Mouse (Mus musculus): ENCODE results near the gene Adam12. TPM values are rescaled to one million over a fixed set of nuclear protein-coding genes. Genes with fewer than 3 reads are reported as not detected.

The Adam12 gene
- total RNA-seq (2014; fragmentation: Nextera tagmentation) (0.72 TPM in 1 of 2 replicates, not detected in the other), total RNA-seq (2017) (0.19 TPM in 1 of 2 replicates, not detected in the other)

DNA sequence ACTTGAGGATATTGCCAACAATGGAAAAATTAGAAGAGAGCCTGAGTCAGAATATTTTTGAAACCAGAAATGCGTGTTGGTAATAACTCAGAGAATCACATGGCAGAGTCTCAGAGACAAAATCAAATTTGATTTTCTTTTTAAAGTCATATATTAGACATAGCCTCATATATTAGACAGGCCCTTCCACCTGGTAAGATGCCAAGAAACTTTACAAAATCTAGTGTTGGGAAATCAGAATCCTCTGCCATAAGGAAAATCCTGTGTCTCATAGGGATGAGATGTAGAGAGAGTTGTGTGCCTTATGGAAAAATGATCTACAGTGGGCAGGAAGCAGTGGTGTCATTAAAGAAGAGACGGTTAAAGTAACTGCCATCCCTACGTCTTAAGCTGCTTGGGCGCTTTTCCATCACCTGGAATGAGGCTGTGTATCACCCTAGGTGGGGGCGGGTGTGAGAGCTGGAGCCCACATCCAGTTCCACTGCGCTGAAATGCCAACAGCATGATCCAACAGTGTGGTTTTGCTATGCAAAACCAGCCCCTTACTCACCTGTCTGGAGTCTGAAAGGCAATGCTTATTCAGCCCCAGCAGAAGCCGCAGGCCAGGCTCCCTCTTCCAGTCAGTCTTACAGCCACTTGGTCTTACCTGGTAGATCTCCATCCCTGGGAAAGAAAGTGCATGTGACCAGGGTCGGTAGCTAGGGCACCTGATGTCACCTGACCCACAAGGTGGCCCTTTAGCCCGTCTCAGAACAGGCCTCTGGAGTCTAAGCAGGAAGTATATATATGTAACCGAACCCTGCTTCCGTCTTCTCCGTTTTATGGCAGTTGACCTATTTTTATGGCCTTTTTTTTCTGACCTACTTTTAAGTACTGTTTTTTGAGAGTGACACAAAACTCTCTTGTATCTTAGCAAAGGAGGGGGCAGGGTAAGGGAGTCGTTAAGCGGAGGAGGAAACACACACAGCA lies at the start of gene Adam12:
TSS of gene Adam12 (minus strand) at position 769 of the 969 bp plus-strand sequence.
- no peak for ATAC-seq (replicated peaks; ENCODE audit: low FRiP score, low TSS enrichment, poor library complexity, severe bottlenecking)

- ATAC-seq (replicated peaks; ENCODE audit: low FRiP score, low TSS enrichment, poor library complexity, severe bottlenecking): no peak
Observed at GRCm38 (mm10) chr7:134272956-134273355, 41.0 kb upstream of the Adam12 start.

DNA sequence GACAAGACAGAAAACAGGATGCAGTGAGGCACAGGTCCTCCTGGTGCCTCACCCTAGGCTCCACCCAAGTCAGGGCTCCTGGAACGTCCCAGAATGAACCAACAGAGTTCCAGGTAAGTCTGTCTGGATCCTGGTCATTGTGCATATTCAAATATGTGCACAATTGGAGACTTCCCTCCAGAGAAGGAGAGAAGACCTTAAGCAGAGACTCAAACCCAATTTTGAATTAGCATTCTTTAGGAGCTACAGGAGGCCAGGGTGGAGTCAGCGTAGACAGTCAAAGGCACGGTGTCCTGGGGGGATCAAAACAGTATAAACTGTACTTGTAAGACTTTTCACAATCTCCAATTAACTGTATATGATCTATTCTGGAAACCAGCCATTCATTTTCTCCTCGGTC lies 40.5 kb upstream of the Adam12 start:
- ATAC-seq (replicated peaks; ENCODE audit: low FRiP score, low TSS enrichment, poor library complexity, severe bottlenecking): no peak

- ATAC-seq (replicated peaks; ENCODE audit: low FRiP score, low TSS enrichment, poor library complexity, severe bottlenecking): no peak
Observed at GRCm38 (mm10) chr7:134265783-134266182, 33.8 kb upstream of the Adam12 start.

DNA sequence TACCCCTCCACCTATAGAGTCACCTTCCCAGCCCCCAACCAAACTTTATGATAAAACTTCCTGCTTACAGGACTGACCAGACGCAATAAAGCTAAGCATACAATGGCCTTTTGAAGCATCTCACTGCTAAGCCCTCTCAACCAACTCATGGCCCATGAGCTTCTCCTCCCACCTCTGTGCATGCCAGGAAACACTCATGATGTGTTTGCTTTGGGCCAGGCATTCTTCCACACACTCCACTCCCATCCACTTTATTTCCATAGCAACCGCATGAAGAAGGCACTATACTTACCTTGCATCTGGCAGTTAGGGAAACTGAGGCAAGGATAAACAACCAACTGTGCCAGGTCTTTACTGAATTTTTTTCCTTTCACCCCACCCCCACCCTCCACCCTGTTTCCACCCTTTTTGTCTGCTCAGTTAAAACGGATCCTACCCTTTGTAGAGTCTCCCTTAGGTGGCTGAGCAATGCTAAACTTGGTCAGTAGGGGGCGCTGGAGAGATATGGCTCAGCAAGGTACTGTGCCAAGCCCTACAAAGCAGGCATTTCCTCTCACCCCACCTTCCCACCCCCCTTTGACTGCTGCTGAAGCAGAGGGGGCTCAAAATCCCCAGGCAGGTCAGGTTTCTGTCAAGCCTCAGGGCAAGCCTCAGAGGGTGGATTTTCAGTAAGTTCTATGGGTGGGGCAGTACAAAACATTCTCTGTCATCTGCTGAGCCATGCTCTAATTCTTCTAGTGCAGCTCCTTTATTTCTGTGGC lies 31.4 kb upstream of the Adam12 start:
- ATAC-seq (replicated peaks; ENCODE audit: low FRiP score, low TSS enrichment, poor library complexity, severe bottlenecking): peak; percentile 89

DNA sequence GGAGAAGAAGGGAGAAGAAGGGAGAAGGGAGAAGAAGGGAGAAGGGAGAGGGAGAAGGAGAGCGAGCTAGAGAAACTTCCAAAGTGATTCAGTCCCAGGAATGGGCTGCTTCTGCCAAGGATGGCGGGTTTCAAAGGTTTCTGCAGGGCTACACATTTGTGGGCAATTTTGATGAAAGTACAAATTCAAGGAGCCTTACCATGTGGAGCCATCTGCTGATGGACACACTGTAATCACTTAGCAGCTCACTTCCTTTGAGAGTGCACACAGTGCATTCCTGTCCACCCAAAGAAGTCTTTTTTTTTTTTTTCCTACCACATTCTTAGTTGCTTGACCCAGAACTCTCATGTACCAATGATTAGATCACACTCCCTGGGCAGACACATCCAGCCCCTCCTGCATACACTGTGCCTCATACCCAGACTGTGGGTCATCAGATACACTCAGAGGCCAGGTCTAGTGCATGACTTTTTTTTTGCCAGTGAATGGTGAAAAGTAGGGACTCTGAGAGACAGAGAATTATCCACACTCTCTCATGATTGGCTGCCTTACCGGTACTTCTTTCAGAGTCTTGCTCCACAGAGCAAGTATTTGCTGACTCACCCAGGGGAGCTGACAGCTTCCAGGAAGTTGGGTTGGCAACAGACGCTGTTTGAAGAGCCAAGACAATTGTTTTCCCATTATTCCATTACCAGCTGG lies 29.2 kb upstream of the Adam12 start:
- ATAC-seq (replicated peaks; ENCODE audit: low FRiP score, low TSS enrichment, poor library complexity, severe bottlenecking): no peak

GRCm38 (mm10) chr7:134250273-134250870 lies 18.4 kb upstream of the Adam12 start:
- ATAC-seq (replicated peaks; ENCODE audit: low FRiP score, low TSS enrichment, poor library complexity, severe bottlenecking): no peak

DNA sequence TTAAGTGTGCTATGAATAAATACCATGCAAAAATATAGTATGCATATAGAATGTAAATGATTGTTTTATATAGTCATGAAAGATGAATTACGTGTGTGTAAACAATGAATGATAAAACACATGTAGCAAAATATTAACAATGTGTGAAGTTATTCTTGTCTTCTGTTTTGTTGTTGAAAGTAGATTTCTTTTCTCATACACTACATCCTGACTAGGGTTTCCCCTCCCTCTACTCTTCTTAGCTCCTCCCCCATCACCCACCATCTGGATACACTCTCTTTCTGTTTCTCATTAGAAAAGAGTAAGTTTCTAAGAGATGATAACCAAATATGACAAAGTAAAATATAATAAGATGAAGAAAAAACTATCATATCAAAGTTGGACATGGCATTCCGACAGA lies 16.1 kb upstream of the Adam12 start:
- ATAC-seq (replicated peaks; ENCODE audit: low FRiP score, low TSS enrichment, poor library complexity, severe bottlenecking): no peak

DNA sequence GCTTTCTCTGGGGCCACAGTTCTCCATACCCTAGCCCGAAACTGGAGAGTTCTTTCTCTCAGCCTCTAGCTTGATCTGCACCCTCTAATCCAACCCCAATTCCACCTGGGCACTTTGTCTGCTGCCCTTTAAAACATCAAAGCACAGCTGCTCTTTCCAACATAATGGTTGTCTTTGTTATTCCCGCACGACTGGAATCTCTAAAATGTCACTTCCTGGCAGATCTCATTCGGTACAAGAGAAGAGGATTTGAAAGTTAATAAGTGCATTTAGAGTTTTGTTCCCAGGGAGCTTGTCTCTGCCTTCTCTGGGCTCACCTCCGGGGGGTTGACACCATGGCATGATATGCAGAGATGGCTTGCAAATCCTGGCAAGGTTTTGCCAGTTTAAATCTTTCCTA lies 14.7 kb upstream of the Adam12 start:
- no peak for ATAC-seq (replicated peaks; ENCODE audit: low FRiP score, low TSS enrichment, poor library complexity, severe bottlenecking)

DNA sequence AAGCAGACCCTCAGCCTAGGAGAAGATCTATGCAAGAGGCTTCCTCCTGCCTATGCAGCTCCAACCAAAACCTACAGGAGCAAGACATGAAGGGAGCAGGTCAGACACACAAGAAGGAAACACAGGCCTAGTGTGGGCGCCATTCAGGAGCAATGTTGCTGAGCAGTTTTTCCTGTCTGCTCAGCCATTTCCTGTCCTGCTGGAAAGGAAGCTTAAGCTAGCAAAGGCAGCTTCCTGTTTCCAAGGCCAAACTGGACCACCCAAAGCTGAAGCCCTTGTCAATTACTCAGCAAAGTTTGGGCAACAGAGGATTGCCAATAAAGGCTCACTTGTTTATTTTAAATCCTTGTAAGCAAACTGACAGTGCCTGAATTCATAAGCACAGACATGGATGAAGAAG lies 10.8 kb upstream of the Adam12 start:
- no peak for ATAC-seq (replicated peaks; ENCODE audit: low FRiP score, low TSS enrichment, poor library complexity, severe bottlenecking)

DNA sequence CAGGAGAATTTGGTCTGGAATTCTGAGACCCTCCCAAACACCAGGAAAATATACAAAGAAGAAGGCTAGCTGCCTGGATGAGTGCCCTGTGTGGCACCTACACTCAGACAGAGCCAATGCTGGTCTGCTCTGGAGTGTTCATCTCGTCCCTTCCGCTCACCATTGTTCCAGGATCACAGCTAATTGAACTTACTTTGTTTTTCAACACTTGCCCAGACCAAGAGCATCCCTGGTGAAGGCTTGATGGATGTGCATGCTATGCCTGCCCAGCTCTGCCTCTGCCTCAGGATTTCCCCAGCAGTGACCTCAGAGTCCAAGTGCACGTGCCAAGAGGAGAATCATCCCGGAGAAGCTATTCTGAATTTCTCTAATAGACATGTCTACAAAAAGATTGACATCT lies 9.3 kb upstream of the Adam12 start:
- ATAC-seq (replicated peaks; ENCODE audit: low FRiP score, low TSS enrichment, poor library complexity, severe bottlenecking): no peak

GRCm38 (mm10) chr7:134240579-134240978 lies 8.6 kb upstream of the Adam12 start:
- ATAC-seq (replicated peaks; ENCODE audit: low FRiP score, low TSS enrichment, poor library complexity, severe bottlenecking): no peak

GRCm38 (mm10) chr7:134238863-134239262 lies 6.9 kb upstream of the Adam12 start:
- no peak for ATAC-seq (replicated peaks; ENCODE audit: low FRiP score, low TSS enrichment, poor library complexity, severe bottlenecking)

- no peak for ATAC-seq (replicated peaks; ENCODE audit: low FRiP score, low TSS enrichment, poor library complexity, severe bottlenecking)
Observed at GRCm38 (mm10) chr7:134237356-134237755, 5.4 kb upstream of the Adam12 start.

DNA sequence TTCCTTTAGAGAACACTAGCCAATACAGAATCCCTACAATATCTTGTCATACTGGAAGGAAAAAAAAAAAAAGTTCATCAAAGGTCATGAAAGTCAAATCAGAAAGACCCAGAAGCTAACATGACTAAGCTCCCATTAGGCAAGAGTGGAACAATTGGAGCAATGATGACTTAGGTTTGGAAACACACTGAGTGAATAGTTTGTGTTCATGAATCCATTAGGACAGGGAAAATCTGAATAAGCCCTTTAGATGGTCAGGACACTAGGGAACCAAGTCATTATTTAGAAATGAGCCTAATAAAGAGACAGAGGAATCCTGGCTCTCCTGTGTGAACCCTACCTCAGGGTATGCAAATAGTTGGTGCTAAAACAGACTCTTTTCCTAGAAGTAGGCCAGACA lies 4.8 kb upstream of the Adam12 start:
- ATAC-seq (replicated peaks; ENCODE audit: low FRiP score, low TSS enrichment, poor library complexity, severe bottlenecking): no peak

DNA sequence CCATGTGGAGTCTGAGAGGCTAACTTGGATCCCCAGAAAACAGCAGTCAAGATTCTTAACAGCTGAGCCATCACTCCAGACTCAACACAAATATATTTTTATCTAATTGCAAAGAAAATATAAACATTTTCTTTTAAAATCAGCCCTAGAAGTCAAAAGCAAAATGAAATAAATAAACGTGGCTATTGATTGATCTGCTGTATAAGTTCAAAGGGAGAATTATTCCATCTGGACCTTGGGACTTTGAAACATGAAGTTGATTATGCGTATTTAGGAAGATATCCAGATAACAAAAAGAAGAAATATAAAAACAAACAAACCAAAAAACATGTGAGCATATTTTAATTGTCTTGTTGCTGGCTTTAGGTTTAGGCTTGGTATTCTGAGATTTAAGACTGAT lies 3.6 kb upstream of the Adam12 start:
- ATAC-seq (replicated peaks; ENCODE audit: low FRiP score, low TSS enrichment, poor library complexity, severe bottlenecking): no peak

GRCm38 (mm10) chr7:134230708-134231107 lies 1.2 kb downstream of the Adam12 start:
- ATAC-seq (replicated peaks; ENCODE audit: low FRiP score, low TSS enrichment, poor library complexity, severe bottlenecking): no peak

GRCm38 (mm10) chr7:134229899-134230298 lies 2.0 kb downstream of the Adam12 start:
- no peak for ATAC-seq (replicated peaks; ENCODE audit: low FRiP score, low TSS enrichment, poor library complexity, severe bottlenecking)

GRCm38 (mm10) chr7:134227773-134228455 lies 4.0 kb downstream of the Adam12 start:
- no peak for ATAC-seq (replicated peaks; ENCODE audit: low FRiP score, low TSS enrichment, poor library complexity, severe bottlenecking)
